Mouse (Mus musculus) right cerebral cortex, postnatal 4 days (tissue): Measurements from ENCODE around the gene Plekhg1.

Experiments used
- DNase-seq: peaks from one replicate; pipeline ENCODE4 v3.0.0-alpha.2; 2022

The Plekhg1 gene

DNA sequence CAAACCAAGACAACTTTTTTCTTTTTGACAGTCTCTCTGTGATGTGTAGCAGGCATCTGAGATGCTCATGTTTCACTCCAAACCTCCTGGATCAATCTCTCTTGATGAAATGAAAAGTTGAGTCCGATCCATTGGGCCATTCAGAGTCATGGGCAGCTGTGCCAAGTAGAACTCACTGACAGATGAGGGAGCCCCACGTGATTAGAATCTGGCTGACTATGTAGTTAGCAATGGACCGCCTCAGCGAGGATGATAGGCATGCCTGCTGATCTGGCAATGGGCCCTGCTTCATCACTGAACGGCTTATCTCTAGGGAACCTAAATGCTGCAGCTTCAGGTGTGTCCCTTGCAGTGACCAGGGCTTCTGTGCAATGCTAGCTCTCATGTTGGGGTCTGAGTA is 3.7 kb downstream of the Plekhg1 start:
- DNase-seq = peak; percentile 11

DNA sequence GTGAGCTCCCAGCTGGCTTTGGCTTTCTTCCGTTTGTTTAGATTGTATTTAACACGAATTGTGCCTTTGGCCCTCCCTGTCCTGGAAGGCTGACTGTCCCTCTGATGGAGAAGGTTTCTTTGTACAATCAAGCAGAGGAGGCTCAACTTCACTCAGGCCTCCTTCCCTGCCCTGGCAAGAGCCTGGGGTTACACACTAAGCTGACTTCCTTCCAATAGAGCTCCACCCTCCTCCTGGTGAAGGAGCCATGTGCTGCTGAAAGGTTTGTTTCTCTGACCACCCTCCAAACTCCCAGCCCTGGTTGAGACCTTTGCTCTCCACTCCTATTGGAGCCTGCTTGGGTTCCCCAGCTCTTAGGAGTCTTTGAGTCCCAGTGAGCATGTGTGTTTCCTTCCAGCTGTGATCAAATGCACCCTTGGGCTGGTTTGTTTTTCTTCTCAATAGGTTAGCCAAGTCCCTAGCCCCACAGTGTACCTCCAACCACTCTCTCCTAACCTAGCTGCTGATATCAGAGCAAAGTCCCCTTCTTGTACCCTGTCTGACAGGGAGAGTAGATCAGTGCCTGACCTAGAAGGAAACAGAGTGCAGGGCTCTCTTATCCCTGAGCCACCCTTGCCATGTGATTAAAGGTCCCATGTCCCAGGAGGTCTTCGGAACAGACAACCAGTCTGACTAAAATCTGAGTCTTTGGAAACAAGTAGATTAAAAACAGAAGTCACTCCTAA is 6.8 kb downstream of the Plekhg1 start:
- DNase-seq = no peak

- no peak for DNase-seq
These were observed 9.4 kb downstream of the Plekhg1 start for GRCm38 (mm10) chr10:3749580-3749979.

DNA sequence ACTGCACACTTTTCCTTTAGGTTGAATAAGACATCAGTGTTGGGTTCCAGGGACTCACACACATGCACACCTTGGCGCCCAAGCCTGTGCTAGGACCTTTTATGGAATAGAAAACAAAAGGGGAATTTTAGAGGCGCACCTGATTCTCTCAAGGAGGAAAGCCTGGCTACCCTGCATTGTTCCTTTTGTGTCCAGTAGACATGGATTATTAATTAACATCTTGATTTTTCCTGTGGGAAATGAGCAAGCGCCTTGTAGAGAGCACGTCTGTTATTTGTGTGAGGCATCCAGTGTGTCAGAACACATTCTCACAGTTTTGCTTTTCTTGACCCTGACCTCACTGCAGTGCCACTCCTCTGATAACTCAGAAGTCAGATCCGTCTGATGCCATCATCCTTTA is 21.8 kb downstream of the Plekhg1 start:
- no peak for DNase-seq

DNA sequence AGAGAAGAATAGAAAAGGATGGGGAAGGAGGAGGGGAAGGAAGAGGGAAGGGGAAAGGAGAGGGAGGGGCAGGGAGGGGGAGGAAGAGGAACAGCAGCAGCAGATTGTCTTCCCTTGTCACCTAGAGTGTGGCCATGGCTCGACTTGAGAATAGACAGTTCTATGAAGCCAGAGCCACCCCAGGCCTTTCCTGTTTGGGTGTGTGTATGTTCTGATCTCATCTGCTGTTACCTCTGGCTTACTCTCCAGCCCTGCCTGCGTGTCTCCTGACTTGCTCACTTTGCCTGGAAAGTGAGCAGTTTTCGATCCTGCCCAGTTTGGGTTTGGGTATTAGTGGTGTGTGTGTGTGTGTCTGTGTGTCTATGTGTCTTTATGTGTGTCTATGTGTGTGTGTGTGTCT is 23.0 kb downstream of the Plekhg1 start:
- DNase-seq = no peak

GRCm38 (mm10) chr10:3769131-3769530 is 29.0 kb downstream of the Plekhg1 start:
- DNase-seq = no peak

GRCm38 (mm10) chr10:3774330-3774729 is 34.2 kb downstream of the Plekhg1 start:
- DNase-seq = no peak

DNA sequence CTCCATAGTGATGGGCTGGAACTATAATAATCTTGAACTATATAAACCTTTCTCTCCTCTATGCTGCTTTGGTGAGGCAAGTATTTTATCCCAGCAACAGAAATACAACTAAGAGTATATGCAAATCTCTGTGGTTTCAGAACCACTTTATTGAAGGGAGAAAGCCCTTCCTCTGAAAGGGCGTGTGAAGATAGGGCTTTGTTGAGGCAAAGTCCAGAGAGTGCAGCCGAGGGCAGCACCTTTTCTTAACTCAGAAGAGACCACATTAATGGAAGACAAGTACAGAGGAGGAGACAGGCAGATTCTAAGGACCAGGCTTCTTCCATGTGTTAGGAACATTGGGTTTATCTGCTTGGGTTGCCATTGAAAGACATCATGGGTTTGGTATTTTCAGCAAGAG is 36.6 kb downstream of the Plekhg1 start:
- DNase-seq = no peak

GRCm38 (mm10) chr10:3785362-3785761 is 45.2 kb downstream of the Plekhg1 start:
- DNase-seq = no peak

GRCm38 (mm10) chr10:3786531-3786930 is 46.4 kb downstream of the Plekhg1 start:
- DNase-seq = no peak

GRCm38 (mm10) chr10:3787006-3787405 is 46.8 kb downstream of the Plekhg1 start:
- no peak for DNase-seq

DNA sequence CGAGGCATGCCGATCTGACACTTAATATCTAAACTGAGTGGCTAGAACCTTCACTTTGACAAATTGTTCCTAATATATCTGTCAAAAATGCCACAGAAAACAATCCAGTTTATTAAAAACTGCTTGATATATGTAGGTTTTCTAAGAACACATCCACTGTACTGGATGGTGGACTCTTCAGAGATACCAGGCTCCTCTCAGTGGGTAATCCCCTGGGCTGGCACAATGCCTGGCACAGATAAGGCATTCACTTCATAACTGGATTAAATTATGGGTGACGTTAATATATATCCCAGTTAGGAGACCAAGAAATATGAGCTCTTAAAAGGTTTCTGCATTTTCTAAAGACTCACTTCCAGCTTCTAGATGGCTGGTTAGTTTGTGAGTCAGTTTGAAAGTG is 53.7 kb downstream of the Plekhg1 start:
- DNase-seq = no peak

GRCm38 (mm10) chr10:3799455-3799854 is 59.3 kb downstream of the Plekhg1 start:
- DNase-seq = no peak

DNA sequence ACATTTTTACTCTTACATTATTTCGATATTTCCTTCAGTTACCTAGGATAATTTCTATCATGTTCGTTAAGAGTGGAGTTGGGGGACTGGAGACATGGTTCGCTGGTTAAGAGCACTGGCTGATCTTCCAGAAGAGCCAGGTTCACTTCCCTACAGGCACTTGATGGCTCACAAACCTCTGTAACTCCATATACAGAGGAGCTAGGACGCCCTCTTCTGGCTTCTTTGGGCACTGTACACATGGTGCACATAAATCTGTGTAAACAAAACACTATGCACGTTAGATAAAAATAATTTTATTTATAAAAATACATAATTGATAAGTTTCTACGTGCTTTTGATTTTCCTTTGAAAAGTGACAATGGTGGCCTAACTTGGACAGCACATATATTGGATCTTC is 61.1 kb downstream of the Plekhg1 start:
- DNase-seq = no peak

GRCm38 (mm10) chr10:3805334-3805733 is 65.2 kb downstream of the Plekhg1 start:
- DNase-seq = no peak

DNA sequence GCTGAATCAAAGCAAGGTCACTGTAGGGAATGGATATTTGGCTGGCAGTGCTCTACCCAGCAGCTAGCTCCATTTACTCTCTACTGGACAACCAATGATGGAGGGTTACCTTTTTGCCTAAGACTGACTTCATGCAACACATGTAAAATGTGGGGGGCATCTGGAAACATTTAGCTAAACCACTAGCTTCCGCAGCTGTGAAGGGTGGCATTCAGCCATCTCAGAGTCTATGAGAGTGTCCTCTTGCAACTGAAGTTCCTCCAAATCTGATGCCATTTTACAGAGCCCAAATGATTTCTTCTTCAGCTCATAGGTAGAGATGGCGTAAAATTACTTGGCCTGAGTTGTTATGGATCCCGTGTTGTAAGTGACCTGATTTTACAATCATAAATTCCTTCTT is 67.8 kb downstream of the Plekhg1 start:
- no peak for DNase-seq

- no peak for DNase-seq
These were observed 70.5 kb downstream of the Plekhg1 start for GRCm38 (mm10) chr10:3810476-3811273.

DNA sequence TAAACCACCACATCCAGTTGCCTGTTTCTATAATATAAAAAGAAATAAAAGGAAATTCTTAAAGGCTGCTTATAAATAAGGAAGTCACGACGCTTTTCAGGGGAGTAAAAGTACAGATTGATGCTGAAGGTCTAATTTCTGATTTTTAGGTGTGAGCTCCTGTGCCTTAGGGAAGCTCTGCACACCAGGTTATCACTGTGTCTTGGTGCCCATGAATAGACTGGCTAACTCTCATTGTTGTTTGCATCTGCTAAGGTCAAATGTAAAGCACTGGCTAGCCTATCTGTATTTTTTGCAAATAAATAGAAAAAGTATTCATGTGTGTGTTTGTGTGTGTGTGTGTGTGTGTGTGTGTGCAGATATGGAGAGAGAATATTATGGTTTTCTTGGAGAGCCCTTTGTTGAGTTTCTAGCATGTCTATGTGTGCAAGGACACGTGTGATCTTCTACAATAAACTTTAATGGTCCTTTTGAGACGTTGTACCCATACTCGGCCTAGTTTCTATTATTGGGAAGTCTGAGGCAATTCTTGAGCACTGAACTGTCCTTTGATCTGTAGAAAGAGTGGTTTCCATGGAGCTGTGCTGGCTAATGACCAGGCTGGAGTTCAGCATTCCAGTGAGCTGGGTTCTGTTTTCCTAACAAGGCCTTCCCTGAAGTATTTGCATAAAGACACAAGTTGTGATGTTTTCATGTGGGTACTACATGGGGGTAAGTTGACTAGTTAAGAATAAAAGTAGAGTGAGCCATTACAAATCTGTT is 79.0 kb downstream of the Plekhg1 start:
- DNase-seq = peak; percentile 30

- no peak for DNase-seq
These were observed 83.7 kb downstream of the Plekhg1 start for GRCm38 (mm10) chr10:3823826-3824225.

- no peak for DNase-seq
These were observed 85.9 kb downstream of the Plekhg1 start for GRCm38 (mm10) chr10:3826043-3826442.

DNA sequence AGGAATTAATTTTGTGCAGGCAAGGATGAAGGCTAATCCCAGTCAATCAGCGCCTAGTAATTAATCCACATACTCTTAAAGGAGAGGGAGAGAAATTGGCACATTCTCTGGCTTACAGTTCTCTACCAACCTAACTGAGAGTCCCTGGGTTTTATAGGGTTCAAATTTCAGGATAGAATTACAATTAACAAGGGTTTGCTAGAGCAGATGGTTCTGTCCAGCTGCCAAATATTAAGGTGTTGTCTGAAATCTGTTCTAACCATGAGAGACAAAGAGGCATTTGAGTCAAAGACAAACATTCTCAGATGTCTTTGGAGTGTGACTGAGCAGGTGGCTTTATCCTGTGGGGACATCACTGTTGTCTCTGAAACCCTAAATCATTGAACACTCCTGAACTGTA is 87.2 kb downstream of the Plekhg1 start:
- no peak for DNase-seq

- DNase-seq = no peak
These were observed 89.3 kb downstream of the Plekhg1 start for GRCm38 (mm10) chr10:3829472-3829871.

GRCm38 (mm10) chr10:3830618-3831017 is 90.5 kb downstream of the Plekhg1 start:
- no peak for DNase-seq
